Mouse (Mus musculus) cerebellum, postnatal 36 days (tissue): ENCODE data around the gene Trappc3.
"Not testable (repeated sequence)": the region's sequence is repeated elsewhere in the genome, so short reads cannot be mapped to it uniquely, and the experiment has no call there.

Experiments used
- DNase-seq, 2 experiments: peaks; one replicate each; pipeline ENCODE4 v3.0.0; 2021 to 2022; ENCODE audit warnings: mixed read lengths in 2 of 2

Gene Trappc3

DNA sequence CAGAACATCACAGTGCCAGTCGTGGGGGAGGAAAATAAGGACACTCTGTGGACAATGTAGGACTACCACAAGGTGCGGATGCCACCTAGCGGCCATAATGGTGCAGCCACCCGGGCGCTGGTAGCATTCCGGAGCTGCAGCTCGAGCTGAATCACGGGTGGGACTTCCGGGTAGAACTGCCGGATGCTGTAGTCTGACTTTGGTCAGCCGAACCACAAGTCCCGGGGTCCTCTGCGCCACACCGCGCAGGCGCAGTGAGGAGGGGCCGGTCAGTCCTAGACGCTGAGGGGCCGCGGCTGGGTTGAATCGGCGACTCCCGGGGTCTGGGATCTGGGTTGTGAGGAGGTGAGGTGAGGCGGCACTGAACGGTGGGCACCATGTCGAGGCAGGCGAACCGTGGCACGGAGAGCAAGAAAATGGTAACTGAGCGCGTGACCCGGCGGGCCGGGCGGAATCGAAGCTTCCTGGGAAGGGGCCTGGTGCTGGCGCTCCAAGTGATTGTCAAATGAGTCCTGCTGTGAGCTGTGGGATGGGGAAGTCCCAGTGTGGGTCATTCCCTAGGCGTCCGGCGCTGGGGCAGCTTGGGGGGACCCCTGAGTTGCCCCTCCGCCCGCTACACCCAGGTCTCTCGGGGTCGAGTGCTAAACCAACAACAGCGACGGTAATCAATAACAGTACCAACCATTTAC, at the start of gene Trappc3:
Gene Trappc3, plus strand, starts transcription at position 207 of the 689 bp plus-strand sequence.
- peak; percentile 100 for DNase-seq

DNA sequence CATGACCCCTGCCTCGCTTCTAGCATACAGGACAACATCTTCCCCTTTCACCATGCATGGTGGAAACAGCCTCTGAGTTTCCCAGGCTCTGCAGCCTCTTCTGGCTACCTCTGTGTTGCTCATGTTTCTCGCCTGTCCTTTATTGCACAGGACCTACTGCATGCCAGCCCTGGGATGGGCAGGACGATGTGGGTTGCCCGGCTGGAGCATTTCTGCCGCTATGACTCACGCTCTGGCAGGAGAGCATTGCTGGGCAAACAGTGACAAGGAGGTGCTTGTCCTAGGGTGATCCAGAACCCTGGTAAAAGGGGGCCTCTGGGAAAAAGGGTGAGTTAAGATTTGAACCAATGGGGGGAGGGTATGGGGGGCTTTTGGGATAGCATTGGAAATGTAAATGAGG, 44.4 kb upstream of the Trappc3 start:
- DNase-seq, result no peak

DNA sequence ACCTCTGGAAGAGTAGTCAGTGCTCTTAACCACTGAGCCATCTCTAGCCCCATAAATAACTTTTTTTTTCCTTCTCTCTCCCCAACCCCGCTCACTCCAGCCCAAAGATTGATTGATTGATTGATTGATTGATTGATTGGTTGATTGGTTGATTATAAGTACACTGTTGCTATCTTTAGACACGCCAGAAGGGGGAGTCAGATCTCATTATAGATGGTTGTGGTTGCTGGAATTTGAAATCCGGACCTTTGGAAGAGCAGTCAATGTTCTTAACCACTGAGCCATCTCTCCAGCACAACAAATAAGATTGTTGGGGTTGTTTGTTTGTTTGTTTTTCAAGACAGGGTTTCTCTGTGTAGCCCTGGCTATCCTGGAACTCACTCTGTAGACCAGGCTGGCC, 42.6 kb upstream of the Trappc3 start:
- DNase-seq, result not testable (repeated sequence)

DNA sequence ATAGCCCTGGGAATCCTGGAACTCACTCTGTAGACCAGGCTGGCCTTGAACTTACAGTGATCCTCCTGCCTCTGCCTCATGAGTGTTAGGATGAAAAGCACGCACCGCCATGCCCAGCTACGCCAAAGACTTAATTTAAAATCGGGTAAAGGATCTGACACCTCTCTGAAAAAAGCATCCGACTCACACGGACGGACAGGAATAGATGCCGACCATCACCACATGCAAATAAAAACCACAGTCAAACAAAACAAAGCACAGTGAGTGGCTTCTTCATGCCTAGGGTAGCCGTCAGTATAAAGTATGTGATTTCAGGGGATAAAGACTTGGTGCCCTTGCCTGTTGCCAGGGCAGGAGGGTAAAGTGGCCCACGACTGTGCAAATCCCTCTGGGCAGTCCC, 42.1 kb upstream of the Trappc3 start:
- DNase-seq, result no peak

DNA sequence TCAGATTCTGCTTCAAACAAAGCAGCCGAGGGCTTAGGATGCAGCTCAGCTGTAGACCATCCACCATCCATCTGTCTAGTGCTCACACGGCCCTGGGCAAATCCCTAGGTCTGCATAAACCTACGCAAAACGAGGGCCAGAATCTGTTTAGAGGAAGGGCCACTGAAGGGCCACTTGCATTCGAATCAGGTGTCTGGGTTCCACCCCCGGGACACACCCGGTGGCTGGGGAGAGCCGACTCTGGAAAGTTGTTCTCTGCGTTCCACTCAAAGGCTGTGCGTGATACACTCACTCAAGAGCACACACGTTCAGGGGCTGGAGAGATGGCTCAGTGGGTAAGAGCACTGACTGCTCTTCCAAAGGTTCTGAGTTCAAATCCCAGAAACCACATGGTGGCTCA, 39.5 kb upstream of the Trappc3 start:
- DNase-seq, result no peak

DNA sequence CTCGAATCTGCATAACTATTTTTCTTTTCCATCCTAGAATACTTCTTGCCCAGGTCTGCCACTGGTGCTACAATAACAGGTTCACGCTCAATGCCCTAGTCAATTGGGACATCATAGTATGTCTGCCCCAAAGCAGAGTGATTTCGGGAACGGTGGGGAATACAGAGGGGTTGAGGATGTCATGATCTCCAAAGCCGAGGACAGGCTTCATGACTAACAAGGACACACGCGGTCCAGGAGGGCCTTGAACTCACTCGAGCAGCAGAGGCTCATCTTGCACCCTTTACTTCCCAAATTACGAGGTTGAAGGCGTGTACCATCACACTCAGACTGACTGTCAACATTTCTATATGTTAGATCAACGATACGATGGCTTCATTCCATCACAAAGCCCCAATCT, 35.5 kb upstream of the Trappc3 start:
- no peak for DNase-seq

DNA sequence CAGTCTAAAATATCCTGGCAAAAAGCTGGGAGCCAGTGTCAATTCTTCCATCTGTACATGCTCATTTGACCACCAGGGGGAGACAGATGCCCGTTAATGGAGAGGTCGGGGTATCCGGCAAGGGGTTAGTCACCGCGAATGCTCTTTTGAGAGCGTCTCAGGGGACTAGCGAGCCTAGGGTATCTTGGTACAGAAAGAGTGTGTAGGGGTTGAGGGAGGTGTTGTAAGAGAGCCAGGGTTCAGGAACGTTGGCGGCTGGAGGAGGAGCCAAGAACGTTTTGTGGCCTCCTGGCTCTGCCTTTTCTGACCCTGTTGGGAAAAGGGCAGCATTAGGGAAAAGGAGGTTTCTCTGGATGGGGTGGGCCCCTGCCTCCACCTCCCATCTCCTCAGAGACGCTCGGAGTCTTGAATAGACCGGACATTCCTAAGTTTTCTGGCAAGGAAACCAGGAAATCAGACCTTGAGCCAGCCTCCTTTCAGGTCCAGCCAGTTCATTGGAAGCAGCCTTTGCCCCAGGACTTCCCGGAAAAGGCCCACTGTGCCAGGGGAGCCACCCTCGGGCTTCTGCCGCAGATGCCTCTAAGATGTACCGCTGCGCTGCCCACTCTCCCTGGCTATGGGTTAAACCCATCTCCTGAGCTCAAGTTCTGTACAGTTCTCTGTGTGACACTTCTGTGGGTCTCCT, 34.9 kb upstream of the Trappc3 start:
- peak; percentile 90 to 95 for DNase-seq

DNA sequence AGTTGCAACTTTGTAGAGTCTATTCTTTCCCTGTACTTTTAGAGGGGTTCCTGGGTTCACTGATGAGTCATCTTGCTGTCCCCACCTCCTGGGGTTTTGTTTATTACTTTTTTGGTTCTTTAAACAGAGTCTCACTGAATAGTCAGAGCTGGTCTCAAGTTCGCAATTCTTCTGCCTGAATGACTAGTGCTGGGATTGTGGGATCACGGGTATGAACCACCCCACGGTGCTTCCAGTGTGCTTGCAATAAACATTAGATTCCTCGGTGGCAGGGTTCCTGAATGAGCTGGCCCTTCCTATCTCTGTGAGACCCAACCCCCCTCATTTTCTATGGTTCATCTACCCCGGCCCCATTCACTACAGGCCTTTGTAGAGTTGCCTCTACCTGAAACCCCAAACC, 34.0 kb upstream of the Trappc3 start:
- DNase-seq, result peak in 1 of 2 experiments; percentile 13

DNA sequence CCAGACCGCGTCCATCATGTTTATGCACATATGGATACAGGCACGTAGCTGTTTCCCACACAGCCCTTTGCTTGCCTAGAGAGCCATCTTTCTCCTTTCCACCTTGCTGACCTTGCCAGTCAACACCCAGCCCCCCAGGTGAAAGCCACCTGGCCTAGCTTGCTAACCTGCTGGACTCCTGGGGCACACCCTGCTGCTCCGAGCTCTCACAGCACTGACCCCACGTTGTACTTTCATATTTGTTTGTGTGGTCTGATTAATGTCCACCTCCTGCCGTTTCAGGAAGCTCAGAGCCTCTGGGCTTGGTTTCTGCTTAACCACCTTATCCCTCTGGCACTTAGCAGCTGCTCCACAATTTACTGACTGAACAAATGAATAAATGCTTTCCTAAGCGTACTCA, 32.2 kb upstream of the Trappc3 start:
- peak in 1 of 2 experiments; percentile 21 for DNase-seq

DNA sequence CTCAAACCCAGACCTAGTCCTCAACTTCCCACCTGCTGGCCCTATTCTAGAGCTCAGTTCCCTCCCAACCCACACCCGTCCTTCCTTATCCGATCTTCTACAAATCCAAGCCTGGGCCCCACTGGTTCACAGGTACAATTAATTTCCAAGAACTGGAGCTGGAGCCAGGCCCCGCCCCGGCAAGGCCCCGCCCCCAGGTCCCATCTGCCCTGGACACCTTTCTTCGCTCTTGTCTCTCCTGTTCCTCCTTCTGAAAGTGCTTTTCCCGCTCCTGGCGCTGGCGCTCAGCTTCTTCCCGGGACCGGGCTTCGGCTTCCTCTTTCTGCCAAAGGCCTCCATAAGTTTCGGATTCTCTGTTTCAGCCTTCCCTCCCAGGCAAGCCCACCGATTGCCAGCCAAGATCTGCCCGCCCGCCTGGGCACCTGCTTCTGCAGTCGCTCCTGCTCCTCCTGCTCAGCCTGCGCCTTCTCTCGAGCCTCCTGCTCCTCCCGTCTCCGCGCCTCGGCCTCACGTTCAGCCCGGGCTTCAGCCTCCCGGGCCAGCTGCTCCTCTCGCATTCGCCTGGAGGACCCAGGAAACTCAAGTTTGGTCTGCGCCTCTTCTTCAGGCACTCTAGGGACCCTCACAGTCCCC, 28.3 kb upstream of the Trappc3 start:
- DNase-seq, result peak in 1 of 2 experiments; percentile 5

DNA sequence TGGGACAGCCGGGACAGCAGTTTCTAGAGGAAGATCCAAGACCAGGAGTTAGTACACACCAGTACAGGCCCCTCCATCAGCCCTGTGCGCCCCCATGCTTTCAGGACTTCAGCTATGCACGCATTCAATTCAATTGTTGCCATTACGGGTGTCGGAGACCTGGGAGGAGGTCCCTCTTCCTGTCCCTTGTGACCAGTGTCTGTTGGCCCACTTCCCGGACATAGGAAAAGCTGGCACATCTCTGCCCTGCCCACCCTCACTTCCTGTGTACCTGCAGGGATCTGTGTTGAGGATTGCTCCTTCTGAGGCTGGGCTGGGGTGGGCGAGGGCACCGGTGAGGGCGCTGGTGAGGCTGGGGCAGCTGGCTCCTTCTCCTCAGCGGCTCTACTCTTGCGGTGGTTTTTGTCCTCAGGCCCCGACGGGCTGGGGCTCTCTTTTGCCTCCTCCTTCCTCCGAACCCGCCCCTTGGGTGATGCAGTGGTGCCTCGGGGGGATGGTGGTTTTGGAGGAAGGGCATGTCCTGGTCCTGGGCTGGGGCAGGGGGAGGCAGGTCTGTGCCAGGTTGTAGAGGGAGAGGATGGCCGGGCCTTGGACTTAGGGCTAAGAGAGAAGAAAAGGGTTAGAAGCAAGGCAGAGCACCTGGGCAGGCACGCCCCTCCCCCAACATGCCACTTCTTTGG, 27.5 kb upstream of the Trappc3 start:
- DNase-seq, result peak in 1 of 2 experiments; percentile 7

DNA sequence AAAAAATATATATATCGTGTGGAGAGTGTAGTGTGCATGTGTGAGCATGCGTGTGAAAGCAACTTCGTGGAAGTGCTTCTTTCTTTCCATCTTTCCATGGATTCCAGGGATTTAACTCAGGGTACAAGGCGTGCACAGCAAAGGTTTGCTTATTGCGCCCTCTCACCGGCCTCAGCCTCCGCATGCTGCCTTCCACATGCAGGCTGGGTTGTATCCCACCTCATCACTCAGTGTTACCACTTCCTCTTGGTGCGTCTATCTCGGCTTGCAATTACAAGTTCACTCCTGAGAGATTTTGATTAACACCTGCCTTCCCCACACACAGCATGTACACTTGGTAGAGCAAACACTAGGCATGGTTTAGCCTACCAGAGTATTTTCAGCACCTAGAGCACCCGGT, 26.9 kb upstream of the Trappc3 start:
- no peak for DNase-seq

DNA sequence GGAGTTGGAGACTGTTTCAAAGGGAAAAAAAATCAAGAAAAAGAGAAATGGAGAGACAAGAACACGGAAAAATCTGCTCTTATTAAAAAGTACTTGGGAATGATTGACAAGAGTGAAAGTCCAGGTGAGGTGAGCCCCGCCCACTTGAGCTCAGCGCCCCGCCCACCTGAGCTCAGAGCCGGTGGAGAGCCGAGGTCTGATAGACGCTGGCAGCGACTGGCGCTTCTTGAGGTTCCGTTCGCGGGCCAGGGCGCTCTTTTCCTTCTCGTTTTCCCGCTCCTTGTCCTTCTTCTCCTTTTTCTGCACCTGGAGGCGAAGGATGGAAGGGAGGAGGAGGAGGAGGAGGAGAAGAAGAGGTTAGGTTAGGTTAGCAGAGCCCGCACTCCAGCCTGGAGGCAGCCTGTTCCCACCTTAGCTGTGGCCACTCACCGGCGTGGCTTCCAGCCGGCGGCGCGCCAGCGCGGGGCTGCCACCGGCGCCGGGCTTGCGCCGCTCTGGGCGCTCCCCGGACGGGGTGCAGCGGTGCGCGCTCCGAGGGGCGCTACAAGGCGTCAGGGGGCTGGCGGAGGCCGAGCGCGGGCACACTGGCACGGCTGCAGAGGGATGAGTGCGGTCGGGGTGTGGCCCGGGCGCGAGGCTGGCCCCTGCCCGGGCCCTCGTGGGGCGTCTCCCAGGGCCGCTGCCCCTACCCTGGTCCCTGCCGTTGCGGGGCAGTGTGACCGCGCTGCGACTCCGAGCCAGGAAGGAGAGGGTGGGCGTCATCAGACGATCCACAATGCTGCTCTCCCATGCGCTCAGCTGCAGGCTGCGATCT, 25.5 kb upstream of the Trappc3 start:
- DNase-seq, result peak in 1 of 2 experiments; percentile 5

DNA sequence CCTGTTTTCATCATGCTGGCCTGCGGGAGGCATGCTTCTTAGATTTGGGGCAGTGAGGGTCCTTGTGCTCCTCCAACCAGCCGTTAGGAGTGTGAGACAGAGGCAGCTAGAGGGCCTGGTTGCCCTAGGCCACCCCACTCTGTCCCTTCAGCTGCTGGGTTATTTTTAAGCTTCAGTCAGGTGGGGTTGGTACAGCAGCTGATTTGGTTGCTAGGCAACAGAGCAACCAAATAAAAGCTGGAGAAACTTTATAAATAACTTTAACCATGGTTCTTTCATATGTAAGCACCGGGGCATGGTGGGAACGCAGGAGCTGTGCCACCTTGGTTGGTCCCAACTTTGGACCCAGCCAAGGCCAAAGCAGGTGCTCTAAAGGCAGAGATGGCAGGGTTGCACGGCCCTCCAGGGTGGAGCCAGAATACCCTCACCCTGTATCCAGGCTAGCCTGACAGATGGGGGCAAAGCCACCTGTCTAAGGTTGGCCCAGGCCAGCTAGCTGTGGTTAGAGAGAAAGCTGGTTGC, 24.3 kb upstream of the Trappc3 start:
- peak in 1 of 2 experiments; percentile 9 for DNase-seq

DNA sequence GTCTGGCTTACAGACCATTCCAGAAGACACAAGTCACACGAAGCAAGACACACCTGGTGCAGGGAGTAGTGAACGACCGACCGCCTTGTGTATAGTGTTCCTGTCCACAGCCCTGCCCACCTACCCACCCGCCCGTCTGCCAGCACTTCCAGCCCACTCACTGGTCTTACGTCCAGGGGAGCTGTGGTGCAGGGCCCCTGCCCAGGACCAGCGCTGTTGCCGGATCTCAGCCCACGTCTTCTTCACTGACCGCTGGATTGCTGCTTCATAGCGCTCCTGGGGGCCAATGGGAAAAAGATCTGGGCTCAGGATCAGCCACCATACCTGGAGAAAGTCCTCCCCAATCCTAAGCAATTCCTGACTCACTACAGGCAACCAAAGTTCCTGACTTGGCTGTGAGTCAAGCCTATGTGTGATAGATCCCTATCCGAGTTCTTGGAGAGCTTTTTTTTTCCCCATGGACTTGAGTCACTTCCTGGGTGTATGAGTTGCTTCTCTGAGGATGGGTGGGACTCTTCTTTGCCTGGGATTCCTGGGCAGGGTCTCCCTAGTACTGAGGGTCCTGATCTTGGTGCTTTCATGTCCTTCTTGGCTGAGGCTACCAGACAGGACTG, 22.2 kb upstream of the Trappc3 start:
- DNase-seq, result peak in 1 of 2 experiments; percentile 7

DNA sequence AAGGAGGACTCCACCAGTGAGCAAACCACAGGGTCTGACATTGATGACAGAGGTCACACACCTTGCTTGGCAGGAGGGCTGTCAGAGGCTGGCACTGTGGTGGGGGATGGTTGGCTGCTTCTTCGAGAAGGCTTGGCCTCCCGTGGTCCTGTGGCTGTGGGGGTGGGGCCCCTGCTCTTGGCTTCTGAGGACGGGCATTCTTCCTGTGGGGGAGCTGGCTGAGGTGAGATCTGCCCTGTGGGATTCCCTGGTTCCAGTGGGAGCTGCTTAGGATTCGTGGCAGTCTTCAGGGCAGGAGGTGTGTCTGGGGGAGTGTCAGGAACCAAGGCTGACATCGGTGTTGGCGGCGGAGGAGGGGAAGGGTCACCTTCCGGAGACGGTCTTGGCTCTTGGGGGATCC, 20.2 kb upstream of the Trappc3 start:
- DNase-seq, result no peak

DNA sequence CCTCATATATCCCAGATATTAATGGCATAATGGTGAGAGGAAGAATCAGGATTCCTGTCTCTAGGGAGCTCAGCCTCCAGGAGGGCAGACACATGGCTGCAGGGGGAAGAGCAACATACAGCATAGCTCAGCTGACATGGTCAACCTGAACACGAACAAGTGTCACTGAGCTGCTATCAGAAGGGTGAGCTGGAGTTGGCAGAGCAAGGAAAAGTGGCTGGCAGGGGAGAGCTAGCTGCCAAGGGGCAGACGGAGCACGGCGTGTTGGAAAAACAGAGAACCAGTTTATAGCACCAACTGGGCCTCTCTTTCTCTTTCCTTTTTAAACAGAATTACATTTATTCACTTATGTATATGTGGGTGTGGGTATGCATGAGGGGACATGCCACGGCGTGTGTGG, 19.6 kb upstream of the Trappc3 start:
- peak in 1 of 2 experiments; percentile 58 for DNase-seq

DNA sequence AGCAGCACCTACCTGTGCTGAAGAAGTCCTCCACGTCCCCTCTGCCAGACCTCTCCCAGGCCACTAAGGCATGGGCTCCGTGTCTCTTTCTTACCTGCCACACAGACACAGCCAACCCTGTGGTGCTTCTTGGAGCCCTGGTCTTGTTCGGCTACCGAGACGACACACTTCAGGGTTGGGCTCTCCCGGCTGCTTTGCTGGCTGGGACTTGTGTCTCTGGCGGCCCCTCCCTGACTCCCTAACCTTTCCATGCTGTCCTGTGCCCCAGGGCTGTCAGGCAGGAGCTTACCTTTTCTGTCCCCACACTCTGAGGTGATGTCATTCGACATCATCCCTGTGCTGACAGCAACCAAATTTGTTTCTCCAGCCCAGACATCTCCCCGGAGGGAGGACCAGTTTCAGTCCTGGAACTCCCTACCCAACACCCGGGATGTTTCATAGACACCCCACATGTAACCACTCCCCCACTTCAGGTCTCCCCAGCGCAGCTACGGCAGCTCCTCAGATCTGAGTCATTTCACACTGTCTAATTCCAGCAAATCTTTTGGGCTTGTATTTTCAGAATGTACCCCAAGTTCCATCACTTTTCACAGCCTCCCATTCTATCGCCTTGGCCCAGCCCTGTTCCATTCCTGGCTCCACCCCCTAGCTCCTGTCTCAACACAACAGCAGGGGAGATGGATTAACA, 15.8 kb upstream of the Trappc3 start:
- no peak for DNase-seq

DNA sequence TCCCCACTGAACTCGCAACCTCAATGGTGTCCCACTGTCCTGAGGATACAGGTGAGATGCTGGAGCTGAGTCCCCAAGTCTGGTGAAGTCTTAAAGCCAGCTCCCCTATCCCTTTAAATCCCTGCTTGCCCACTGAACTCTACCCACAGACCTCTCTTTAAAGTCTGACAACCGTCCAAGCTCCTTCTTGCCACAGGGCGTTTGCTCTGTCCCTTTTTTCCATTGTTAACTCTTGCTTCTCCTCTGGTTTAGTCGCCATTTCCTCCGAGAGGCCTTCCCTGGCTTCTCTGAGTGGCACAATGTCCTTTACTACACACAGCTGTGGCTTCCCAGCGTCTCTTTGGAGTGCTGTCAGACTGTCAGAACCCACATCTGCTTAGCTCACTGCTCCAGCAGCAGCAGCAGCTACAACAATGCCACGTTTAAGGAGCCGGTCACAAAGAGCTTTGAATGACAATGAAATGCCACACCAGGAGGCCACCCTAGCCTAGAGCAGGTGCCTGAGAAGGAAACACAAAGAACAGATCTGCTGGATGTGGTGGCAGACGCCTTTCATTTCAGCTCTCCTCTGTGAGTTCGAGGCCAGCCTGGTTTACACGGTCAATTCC, 13.8 kb upstream of the Trappc3 start:
- DNase-seq, result no peak

DNA sequence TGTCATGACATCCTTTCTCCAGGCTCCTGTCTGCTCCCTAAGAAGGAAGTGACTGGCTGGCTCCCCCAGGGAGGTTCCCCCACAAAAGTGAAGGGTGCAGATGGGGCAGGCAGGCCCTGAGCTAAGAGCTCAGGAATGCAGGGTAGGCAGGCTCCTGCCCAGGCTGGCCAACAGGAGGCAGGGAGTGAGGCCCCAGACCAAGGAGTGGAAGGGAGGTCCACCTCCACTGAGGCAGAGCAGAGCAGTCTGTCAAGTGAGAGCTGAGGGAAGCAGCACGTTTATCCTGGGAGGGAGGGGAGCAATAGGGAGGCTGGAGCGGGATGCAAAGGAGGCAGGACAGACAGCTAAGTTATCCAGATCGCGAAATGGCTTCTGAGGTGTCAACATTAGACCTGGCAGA, 11.5 kb upstream of the Trappc3 start:
- DNase-seq, result no peak
